In genomic region chr4:61808926-61809325, GRCm38 (mm10) we compare ENCODE assay signal across 22 mouse cellular contexts. TPM values are rescaled to one million over a fixed set of nuclear protein-coding genes. Genes with fewer than 3 reads are reported as not detected.
DNase-seq lines count a peak whose midpoint lies in the region; TF ChIP-seq lines count a peak whose summit lies in the region.
"Not testable (repeated sequence)": the region's sequence is repeated elsewhere in the genome, so short reads cannot be mapped to it uniquely, and the experiment has no call there.
"Had no signal": no experiment of that assay in that cellular context is flagged by ENCODE, and none has a peak within 500 bp of the region (broad histone marks: within the 10 kb centered on the region; RNA-seq: fewer than 3 reads in every experiment).

No protein-coding gene starts in this region.

- peak overlapping the region; percentile 1; the same call in 1 of the 2 replicates for H3K9ac ChIP-seq in liver, adult 2 months (ENCODE audit: low read depth, low read length)

- H3K27ac ChIP-seq in liver, adult 2 months (replicated peaks; ENCODE audit: insufficient read depth, low read depth, low read length), result peak overlapping the region; percentile 13; the same call in 1 of the 2 replicates

- not testable (repeated sequence) for TF ChIP-seq CTCF in liver, adult 2 months (IDR thresholded peaks at IDR 0.05; ENCODE audit: low read depth, low read length)

- not testable (repeated sequence) for H3K4me1 ChIP-seq in liver, adult 2 months (ENCODE audit: control insufficient read depth, insufficient read depth, low read length)

- not testable (repeated sequence) for H3K4me3 ChIP-seq in liver, adult 2 months (ENCODE audit: insufficient read depth, low read depth, low read length)

- not testable (repeated sequence) for TF ChIP-seq POLR2A in liver, adult 2 months (IDR thresholded peaks at IDR 0.05; ENCODE audit: extremely low read depth, insufficient read depth, low read length)

- DNase-seq in kidney, adult 18-20 months, result peak; percentile 22
- peak; percentile 62 to 69 for DNase-seq in kidney, adult 8-10 months
- peak; percentile 6 for DNase-seq in kidney, postnatal 10 days
- DNase-seq in kidney, postnatal 25 days, result peak; percentile 16 to 50
- DNase-seq in liver, adult 2 months (ENCODE audit: extremely low read depth, low read depth, low spot score), result peak; percentile 59

- H3K36me3 ChIP-seq in liver, adult 2 months (ENCODE audit: control insufficient read depth, insufficient read depth, low read length), result not testable (repeated sequence)

- H3K27me3 ChIP-seq in liver, adult 2 months (ENCODE audit: control insufficient read depth, insufficient read depth, low read length), result not testable (repeated sequence)

- WGBS in liver, adult 2 months, result 55% methylated on average over 3 of the region's 3 CpGs

- not testable (repeated sequence) for H3K79me2 ChIP-seq in liver, adult 2 months (ENCODE audit: control insufficient read depth, insufficient read depth, low read length)

RNA-seq across cellular contexts. Expression of gene Mup5, which starts 26.1 kb away (rescaled TPM):
- total RNA-seq in liver, adult 2 months (2014; rRNA removed), result not detected in 2 replicates
- 0.20 TPM in 1 of 2 replicates, not detected in the other for polyA plus RNA-seq in liver, adult 2 months (2012; rRNA removed)
- total RNA-seq: adrenal gland, adult 2 months; adrenal gland, postnatal 10 days; adrenal gland, postnatal 25 days; adrenal gland, postnatal 4 days; common myeloid progenitor, adult 5-6 weeks; ES-E14; MEL had no signal
- polyA plus RNA-seq: adrenal gland, adult 2 months; brain, embryonic 14.5 days; C2C12; embryonic facial prominence, embryonic 11.5 days; erythroblast, embryonic 14.5 days; forebrain, embryonic 10.5 days; forebrain, embryonic 12.5 days; forebrain, embryonic 14.5 days; forebrain, embryonic 16.5 days had no signal

RNA-seq across cellular contexts. Expression of gene Mup19, which starts 26.9 kb away (rescaled TPM):
- total RNA-seq in liver, adult 2 months (2014; rRNA removed), result 17.1 and 973 TPM in 2 replicates
- 123 and 143 TPM in 2 replicates for polyA plus RNA-seq in liver, adult 2 months (2012; rRNA removed)
- total RNA-seq: adrenal gland, postnatal 10 days; adrenal gland, postnatal 25 days; adrenal gland, postnatal 4 days; common myeloid progenitor, adult 5-6 weeks; ES-E14; MEL had no signal
- polyA plus RNA-seq: adrenal gland, adult 2 months; brain, embryonic 14.5 days; C2C12; embryonic facial prominence, embryonic 11.5 days; embryonic facial prominence, embryonic 13.5 days; embryonic facial prominence, embryonic 15.5 days; erythroblast, embryonic 14.5 days; forebrain, embryonic 10.5 days; forebrain, embryonic 12.5 days; forebrain, embryonic 14.5 days; forebrain, embryonic 16.5 days had no signal

Comparison
In these comparisons a context has a peak if more than half of its experiments do, and no peak if none do; other contexts are left out.
1. DNase-seq: peak in every context shown above with its lines; median percentile 66 in kidney, adult 8-10 months; 59 in liver, adult 2 months; 33 in kidney, postnatal 25 days; 22 in kidney, adult 18-20 months; 6 in kidney, postnatal 10 days.